Mouse (Mus musculus): ENCODE results near the gene Pth1r.

DNA sequence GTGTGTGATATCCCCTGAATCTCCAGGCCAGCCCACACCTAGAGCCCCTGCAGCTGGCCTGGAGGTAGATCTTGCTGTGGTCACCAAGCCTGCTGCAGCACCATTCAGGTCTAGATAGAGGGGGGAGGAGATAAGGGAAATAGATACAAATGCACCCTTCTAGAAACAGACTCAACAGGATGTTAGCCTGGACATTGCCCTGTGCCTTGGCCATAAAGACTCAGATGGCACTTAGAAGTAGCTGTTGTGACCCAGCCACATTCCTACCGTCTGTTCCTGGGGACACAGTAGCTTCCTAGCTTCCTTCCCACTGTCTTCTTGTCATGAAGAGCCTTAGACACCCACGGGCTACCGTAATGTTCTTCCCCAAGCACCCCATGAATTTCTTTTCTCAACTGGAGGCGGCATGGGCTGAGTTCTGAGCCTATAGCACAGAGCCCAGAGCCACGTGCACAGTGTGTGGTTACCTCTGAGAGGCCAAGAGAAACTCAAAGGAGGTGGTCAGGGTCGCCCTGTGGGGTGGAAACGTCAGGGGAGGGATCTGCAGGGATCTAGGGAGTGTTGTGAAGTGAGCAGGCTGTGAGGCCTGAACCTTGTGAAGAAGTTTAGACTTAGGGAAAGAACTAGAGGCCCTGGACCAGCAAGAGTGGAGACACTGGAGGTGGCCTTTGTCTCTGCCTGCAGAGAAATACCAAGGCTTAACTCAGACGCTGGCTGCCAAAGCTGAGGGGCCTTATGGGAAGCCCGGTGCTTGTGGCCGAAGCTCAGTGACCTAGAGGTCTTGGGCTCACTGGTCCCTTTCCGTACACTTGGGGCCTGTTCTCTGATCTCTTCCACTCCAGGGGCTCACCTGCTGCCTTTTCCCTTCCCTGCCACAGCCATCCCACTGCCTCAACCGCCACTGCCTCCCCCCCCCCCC lies 45.6 kb downstream of the Pth1r start:
- TF ChIP-seq CTCF (IDR thresholded peaks at IDR 0.05; ENCODE audit: extremely low read depth, insufficient read depth, low read length): no peak
- TF ChIP-seq POLR2A (IDR thresholded peaks at IDR 0.05; ENCODE audit: extremely low read depth, insufficient read depth, low read length): no peak

Measured in cortical plate, adult 2 months (tissue).